Mouse (Mus musculus): ENCODE results near the gene Exoc3l4. TPM values are rescaled to one million over a fixed set of nuclear protein-coding genes. Genes with fewer than 3 reads are reported as not detected.

The Exoc3l4 gene
- polyA plus RNA-seq, 1 experiment from 2014 or later = 10.9 TPM

- H3K9me3 ChIP-seq (ENCODE audit: control insufficient read depth, low read length) = no peaks in the 10 kb centered on the region
- peak within 1 kb of the TSS; percentile 89 for H3K4me2 ChIP-seq (replicated peaks; ENCODE audit: low read depth, low read length)
- peaks cover 25% of the 10 kb centered on the region for H3K4me1 ChIP-seq (ENCODE audit: control insufficient read depth, insufficient read depth, low read length)
- H3K4me3 ChIP-seq (ENCODE audit: low read length) = peak within 1 kb of the TSS; percentile 100
- no peaks in the 10 kb centered on the region for H3K36me3 ChIP-seq (ENCODE audit: control insufficient read depth, insufficient read depth, low read length)
- no peaks in the 10 kb centered on the region for H3K27me3 ChIP-seq (ENCODE audit: control insufficient read depth, insufficient read depth, low read length)
- peak within 1 kb of the TSS; percentile 92 for H3K27ac ChIP-seq (ENCODE audit: low read depth, low read length)
- ATAC-seq (ENCODE audit: low FRiP score, low TSS enrichment) = peak; percentile 94
- H3K9ac ChIP-seq (ENCODE audit: low read depth, low read length) = peak within 1 kb of the TSS; percentile 94
- under 1% methylated on average over 76 of the region's 94 CpGs for WGBS
Observed at GRCm38 (mm10) chr12:111377376-111377973, 39.3 kb upstream of the Exoc3l4 start, which contains the start of gene Cdc42bpb. TSS of gene Cdc42bpb (minus strand) at chr12:111377718.

- Histone ChIP-seq H3K27me3 (ENCODE audit: control insufficient read depth, insufficient read depth, low read length) (no peaks in the 10 kb centered on the region), H3K4me2 (replicated peaks; ENCODE audit: low read depth, low read length) (peak overlapping the region; percentile 89), H3K9ac (ENCODE audit: low read depth, low read length) (peak overlapping the region; percentile 94), H3K9me3 (ENCODE audit: control insufficient read depth, low read length) (no peaks in the 10 kb centered on the region), H3K4me3 (ENCODE audit: low read length) (peak overlapping the region; percentile 100), H3K36me3 (ENCODE audit: control insufficient read depth, insufficient read depth, low read length) (no peaks in the 10 kb centered on the region), H3K4me1 (ENCODE audit: control insufficient read depth, insufficient read depth, low read length) (peaks cover 25% of the 10 kb centered on the region), H3K27ac (ENCODE audit: low read depth, low read length) (peak overlapping the region; percentile 92)
- peak; percentile 70 for ATAC-seq (ENCODE audit: low FRiP score, low TSS enrichment)
- 1% methylated on average over 32 of the region's 32 CpGs for WGBS
Observed at GRCm38 (mm10) chr12:111377986-111378490, 38.8 kb upstream of the Exoc3l4 start.

- Histone ChIP-seq H3K36me3 (ENCODE audit: control insufficient read depth, insufficient read depth, low read length) (no peaks in the 10 kb centered on the region), H3K9me3 (ENCODE audit: control insufficient read depth, low read length) (no peaks in the 10 kb centered on the region), H3K4me2 (replicated peaks; ENCODE audit: low read depth, low read length) (peak overlapping the region; percentile 89; the same call in 1 of the 2 replicates), H3K27me3 (ENCODE audit: control insufficient read depth, insufficient read depth, low read length) (no peaks in the 10 kb centered on the region), H3K4me3 (ENCODE audit: low read length) (peak overlapping the region; percentile 100), H3K27ac (ENCODE audit: low read depth, low read length) (peak overlapping the region; percentile 24; the same call in 1 of the 2 replicates), H3K4me1 (ENCODE audit: control insufficient read depth, insufficient read depth, low read length) (peaks cover 25% of the 10 kb centered on the region), H3K9ac (ENCODE audit: low read depth, low read length) (peak overlapping the region; percentile 94; the same call in 1 of the 2 replicates)
- no peak for ATAC-seq (ENCODE audit: low FRiP score, low TSS enrichment)
- 73% methylated on average over 12 of the region's 12 CpGs for WGBS
Observed at GRCm38 (mm10) chr12:111378812-111379211, 38.0 kb upstream of the Exoc3l4 start.

- no peaks in the 10 kb centered on the region for H3K36me3 ChIP-seq (ENCODE audit: control insufficient read depth, insufficient read depth, low read length)
- no peaks in the 10 kb centered on the region for H3K27me3 ChIP-seq (ENCODE audit: control insufficient read depth, insufficient read depth, low read length)
- H3K9me3 ChIP-seq (ENCODE audit: control insufficient read depth, low read length) = no peaks in the 10 kb centered on the region
- WGBS = 80% methylated on average over 13 of the region's 13 CpGs
- no peak overlapping the region for H3K4me2 ChIP-seq (replicated peaks; ENCODE audit: low read depth, low read length)
- peak overlapping the region; percentile 59; the same call in 1 of the 2 replicates for H3K27ac ChIP-seq (ENCODE audit: low read depth, low read length)
- H3K4me1 ChIP-seq (ENCODE audit: control insufficient read depth, insufficient read depth, low read length) = peaks cover 16% of the 10 kb centered on the region; the same call in 1 of the 2 replicates
- H3K4me3 ChIP-seq (ENCODE audit: low read length) = no peak overlapping the region
- H3K9ac ChIP-seq (ENCODE audit: low read depth, low read length) = no peak overlapping the region
- ATAC-seq (ENCODE audit: low FRiP score, low TSS enrichment) = peak; percentile 56
Observed at GRCm38 (mm10) chr12:111385883-111386641, 30.8 kb upstream of the Exoc3l4 start.

- no peak overlapping the region for H3K4me3 ChIP-seq (ENCODE audit: low read length)
- H3K4me1 ChIP-seq (ENCODE audit: control insufficient read depth, insufficient read depth, low read length) = peaks cover 16% of the 10 kb centered on the region; the same call in 1 of the 2 replicates
- WGBS = 47% methylated on average over 8 of the region's 8 CpGs
- no peaks in the 10 kb centered on the region for H3K9me3 ChIP-seq (ENCODE audit: control insufficient read depth, low read length)
- peak; percentile 85 for ATAC-seq (ENCODE audit: low FRiP score, low TSS enrichment)
- H3K27me3 ChIP-seq (ENCODE audit: control insufficient read depth, insufficient read depth, low read length) = no peaks in the 10 kb centered on the region
- no peak overlapping the region for H3K9ac ChIP-seq (ENCODE audit: low read depth, low read length)
- H3K27ac ChIP-seq (ENCODE audit: low read depth, low read length) = peak overlapping the region; percentile 59
- no peaks in the 10 kb centered on the region for H3K36me3 ChIP-seq (ENCODE audit: control insufficient read depth, insufficient read depth, low read length)
- H3K4me2 ChIP-seq (replicated peaks; ENCODE audit: low read depth, low read length) = no peak overlapping the region
Observed at GRCm38 (mm10) chr12:111386642-111387120, 30.1 kb upstream of the Exoc3l4 start.

GRCm38 (mm10) chr12:111387146-111387545, 29.7 kb upstream of the Exoc3l4 start:
- Histone ChIP-seq H3K4me3 (ENCODE audit: low read length) (no peak overlapping the region), H3K9me3 (ENCODE audit: control insufficient read depth, low read length) (no peaks in the 10 kb centered on the region), H3K4me2 (replicated peaks; ENCODE audit: low read depth, low read length) (no peak overlapping the region), H3K36me3 (ENCODE audit: control insufficient read depth, insufficient read depth, low read length) (no peaks in the 10 kb centered on the region), H3K27ac (ENCODE audit: low read depth, low read length) (peak overlapping the region; percentile 59), H3K4me1 (ENCODE audit: control insufficient read depth, insufficient read depth, low read length) (peaks cover 16% of the 10 kb centered on the region; the same call in 1 of the 2 replicates), H3K27me3 (ENCODE audit: control insufficient read depth, insufficient read depth, low read length) (no peaks in the 10 kb centered on the region), H3K9ac (ENCODE audit: low read depth, low read length) (no peak overlapping the region)
- no peak for ATAC-seq (ENCODE audit: low FRiP score, low TSS enrichment)
- 87% methylated on average over 4 of the region's 4 CpGs for WGBS

GRCm38 (mm10) chr12:111394008-111394407, 22.8 kb upstream of the Exoc3l4 start:
- Histone ChIP-seq H3K4me2 (replicated peaks; ENCODE audit: low read depth, low read length) (no peak overlapping the region), H3K9me3 (ENCODE audit: control insufficient read depth, low read length) (no peaks in the 10 kb centered on the region), H3K4me1 (ENCODE audit: control insufficient read depth, insufficient read depth, low read length) (no peaks in the 10 kb centered on the region), H3K9ac (ENCODE audit: low read depth, low read length) (no peak overlapping the region), H3K27ac (ENCODE audit: low read depth, low read length) (no peak overlapping the region), H3K36me3 (ENCODE audit: control insufficient read depth, insufficient read depth, low read length) (no peaks in the 10 kb centered on the region), H3K4me3 (ENCODE audit: low read length) (no peak overlapping the region), H3K27me3 (ENCODE audit: control insufficient read depth, insufficient read depth, low read length) (peaks cover 3% of the 10 kb centered on the region; the same call in 1 of the 2 replicates)
- ATAC-seq (ENCODE audit: low FRiP score, low TSS enrichment) = no peak
- 88% methylated on average over 6 of the region's 6 CpGs for WGBS

GRCm38 (mm10) chr12:111396997-111397396, 19.8 kb upstream of the Exoc3l4 start:
- no peaks in the 10 kb centered on the region for H3K4me1 ChIP-seq (ENCODE audit: control insufficient read depth, insufficient read depth, low read length)
- no peaks in the 10 kb centered on the region for H3K9me3 ChIP-seq (ENCODE audit: control insufficient read depth, low read length)
- H3K36me3 ChIP-seq (ENCODE audit: control insufficient read depth, insufficient read depth, low read length) = no peaks in the 10 kb centered on the region
- WGBS = 73% methylated on average over 5 of the region's 5 CpGs
- H3K27me3 ChIP-seq (ENCODE audit: control insufficient read depth, insufficient read depth, low read length) = peaks cover 5% of the 10 kb centered on the region; the same call in 1 of the 2 replicates
- no peak overlapping the region for H3K27ac ChIP-seq (ENCODE audit: low read depth, low read length)
- no peak overlapping the region for H3K4me2 ChIP-seq (replicated peaks; ENCODE audit: low read depth, low read length)
- no peak for ATAC-seq (ENCODE audit: low FRiP score, low TSS enrichment)
- no peak overlapping the region for H3K9ac ChIP-seq (ENCODE audit: low read depth, low read length)
- no peak overlapping the region for H3K4me3 ChIP-seq (ENCODE audit: low read length)

Data from kidney, embryonic 14.5 days (tissue).